Mouse (Mus musculus) gonadal fat pad, adult 2 months (tissue): ENCODE results near the gene Gapdh. TPM values are rescaled to one million over a fixed set of nuclear protein-coding genes. Genes with fewer than 3 reads are reported as not detected.

Source experiments
- DNase-seq: peaks from one replicate; pipeline ENCODE4 v3.0.0-alpha.2; 2012; ENCODE audit warnings: low read depth
- polyA plus RNA-seq: library from polyadenylated mRNA; depleted of rRNA; stranded (reverse); fragments of >200 nt; gene quantifications from 2 replicates; pipeline ENCODE4 v1.2.3, GENCODE M21; 2012; rRNA removed

The Gapdh gene
- polyA plus RNA-seq, result 2,859 and 3,359 TPM in 2 replicates

- no peak for DNase-seq
Measured at GRCm38 (mm10) chr6:125166051-125166751, at the start of gene Gapdh. Gene Gapdh (minus strand): TSS chr6:125166467.

GRCm38 (mm10) chr6:125215148-125215954 lies 49.1 kb upstream of the Gapdh start, which contains the start of gene Vamp1:
Gene Vamp1 (plus strand): TSS chr6:125215551.
- DNase-seq, result peak; percentile 90

GRCm38 (mm10) chr6:125213715-125214114 lies 47.4 kb upstream of the Gapdh start:
- DNase-seq, result no peak

GRCm38 (mm10) chr6:125213129-125213528 lies 46.9 kb upstream of the Gapdh start:
- no peak for DNase-seq

- DNase-seq, result no peak
Measured at GRCm38 (mm10) chr6:125212621-125213020, 46.4 kb upstream of the Gapdh start.

GRCm38 (mm10) chr6:125210436-125210835 lies 44.2 kb upstream of the Gapdh start:
- DNase-seq, result no peak

GRCm38 (mm10) chr6:125197166-125197565 lies 30.9 kb upstream of the Gapdh start:
- no peak for DNase-seq

GRCm38 (mm10) chr6:125196301-125196700 lies 30.0 kb upstream of the Gapdh start:
- no peak for DNase-seq

GRCm38 (mm10) chr6:125195541-125196075 lies 29.3 kb upstream of the Gapdh start:
- DNase-seq, result no peak

GRCm38 (mm10) chr6:125193390-125193789 lies 27.1 kb upstream of the Gapdh start:
- no peak for DNase-seq

- DNase-seq, result no peak
Measured at GRCm38 (mm10) chr6:125192841-125193240, 26.6 kb upstream of the Gapdh start.

- DNase-seq, result peak; percentile 59
Measured at GRCm38 (mm10) chr6:125192016-125192714, 25.9 kb upstream of the Gapdh start.

GRCm38 (mm10) chr6:125191332-125192015 lies 25.2 kb upstream of the Gapdh start, which contains the start of the genes Ncapd2 and Mrpl51:
Gene Ncapd2 (minus strand): TSS chr6:125191701.
Gene Mrpl51 (plus strand): TSS chr6:125191801.
- DNase-seq, result peak; percentile 55

GRCm38 (mm10) chr6:125190816-125191215 lies 24.5 kb upstream of the Gapdh start:
- no peak for DNase-seq

GRCm38 (mm10) chr6:125186203-125186602 lies 19.9 kb upstream of the Gapdh start:
- no peak for DNase-seq

- no peak for DNase-seq
Measured at GRCm38 (mm10) chr6:125182133-125182532, 15.9 kb upstream of the Gapdh start.

- DNase-seq, result no peak
Measured at GRCm38 (mm10) chr6:125179601-125180000, 13.3 kb upstream of the Gapdh start.

- no peak for DNase-seq
Measured at GRCm38 (mm10) chr6:125175469-125175868, 9.2 kb upstream of the Gapdh start.

- DNase-seq, result no peak
Measured at GRCm38 (mm10) chr6:125173256-125173655, 7.0 kb upstream of the Gapdh start.

- no peak for DNase-seq
Measured at GRCm38 (mm10) chr6:125172474-125172873, 6.2 kb upstream of the Gapdh start.

GRCm38 (mm10) chr6:125170194-125170593 lies 3.9 kb upstream of the Gapdh start:
- no peak for DNase-seq
